Mouse (Mus musculus): ENCODE results near the gene Vmn1r84.

Gene Vmn1r84

DNA sequence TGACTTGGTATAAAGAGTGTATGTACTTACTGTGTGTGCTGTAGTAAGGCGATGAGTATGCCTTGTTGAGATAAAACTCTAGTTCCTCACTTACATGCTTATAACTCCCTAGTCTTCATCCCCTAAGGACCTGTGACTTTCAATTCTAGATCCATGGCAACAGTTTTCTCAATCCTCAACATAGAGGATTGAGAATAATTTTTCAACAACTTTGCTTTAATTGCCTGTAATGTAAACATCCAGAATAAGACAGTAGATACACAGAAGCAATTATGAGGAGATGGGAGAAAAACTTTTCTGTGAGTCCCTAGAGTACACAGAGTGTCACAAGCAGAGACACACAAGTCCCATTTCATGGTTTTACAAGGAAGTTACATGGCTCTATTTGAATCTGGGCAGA is at the start of gene Vmn1r84:
Gene Vmn1r84 (minus strand): TSS at position 101 of the 400 bp plus-strand sequence.
- no peak for DNase-seq (ENCODE audit: inconsistent age in 2 of 2, low spot score in 1 of 2)

DNA sequence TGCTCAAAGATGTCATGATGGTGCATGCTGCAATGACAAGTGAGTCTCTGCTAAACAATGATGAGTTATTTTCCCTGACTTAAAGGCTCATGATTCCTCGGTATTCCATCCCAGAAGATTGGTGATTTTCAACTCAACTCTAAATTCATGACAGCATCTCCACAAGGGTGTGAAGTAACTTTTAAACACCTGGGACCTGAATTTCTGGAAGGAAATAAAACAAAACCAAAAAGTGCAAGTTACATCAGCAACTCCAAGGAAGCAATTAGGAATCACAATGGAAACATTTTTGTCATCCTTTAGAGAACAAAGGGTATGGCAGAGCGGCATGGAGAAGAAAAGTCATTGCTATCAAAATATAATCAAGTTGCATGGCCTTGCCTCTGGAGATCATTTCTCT is 39.7 kb downstream of the Vmn1r84 start, which contains the start of gene Vmn1r83:
Gene Vmn1r83 (minus strand): TSS at position 101 of the 400 bp plus-strand sequence.
- DNase-seq (ENCODE audit: inconsistent age in 2 of 2, low spot score in 1 of 2) = no peak
